Mouse (Mus musculus) hematopoietic stem cell, adult 5-6 weeks (primary cell): Measurements from ENCODE around the gene Trpv4. TPM values are rescaled to one million over a fixed set of nuclear protein-coding genes. Genes with fewer than 3 reads are reported as not detected.

Source experiments
- ATAC-seq, 2 experiments: fragments of 125-278 bp in 1 of 2; replicated peaks in 1 of 2; 2 replicates each; pipeline ENCODE4 v1.8.0; 2016 to 2017; ENCODE audit warnings: inconsistent platforms in 2 of 2, mild to moderate bottlenecking in 2 of 2, moderate number of reproducible peaks in 2 of 2, low read depth in 1 of 2, moderate TSS enrichment in 1 of 2; ENCODE audit not compliant: low FRiP score in 2 of 2, poor library complexity in 2 of 2, severe bottlenecking in 2 of 2, insufficient read depth in 1 of 2, low TSS enrichment in 1 of 2
- total RNA-seq: library from RNA; stranded (forward); fragments of 172-1452, 232-1000 nt; gene quantifications from 2 replicates; pipeline ENCODE4 v1.2.3, GENCODE M21; 2017

Gene Trpv4
- total RNA-seq, 1 experiment from 2014 or later, result 0.25 TPM

DNA sequence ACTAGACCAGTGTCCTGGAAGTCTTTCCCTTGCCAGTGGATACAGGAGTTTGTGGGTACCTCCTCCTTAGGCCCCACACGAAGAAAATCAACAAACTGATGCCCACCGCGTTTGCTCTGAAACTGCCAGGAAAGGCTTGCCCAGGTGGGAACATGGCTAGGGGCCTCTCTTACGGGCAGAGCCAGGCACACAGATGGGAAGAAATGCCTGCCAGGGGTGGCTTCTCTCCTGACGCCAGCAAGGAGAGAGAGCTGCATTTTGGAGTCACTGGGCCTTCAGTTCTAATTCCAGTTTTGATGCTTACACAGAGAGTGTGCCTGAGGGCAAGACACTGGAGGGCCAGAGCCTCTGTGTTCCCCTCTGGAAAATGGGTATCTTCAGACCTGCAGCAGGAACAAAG lies 12.3 kb downstream of the Trpv4 start:
- no peak for ATAC-seq

DNA sequence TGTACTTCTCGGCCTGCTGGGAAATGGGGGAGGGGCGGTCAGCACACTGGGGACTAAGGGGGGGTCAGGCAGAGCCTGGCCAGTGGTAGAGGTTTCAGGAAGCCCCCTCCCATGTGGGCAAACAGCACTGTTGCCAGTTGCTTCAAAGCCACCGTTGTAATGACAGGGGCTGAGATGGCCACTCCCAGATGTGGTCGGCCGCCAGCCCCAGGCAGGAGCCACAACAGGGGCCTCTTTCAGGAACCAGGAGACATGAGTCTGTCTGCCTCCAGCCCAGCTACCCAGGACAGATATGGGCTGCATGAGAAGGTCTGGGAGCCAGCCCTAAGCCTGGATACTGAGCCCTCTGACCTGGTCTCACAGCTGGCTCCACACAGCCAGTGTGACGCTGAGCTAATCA lies 13.3 kb downstream of the Trpv4 start:
- no peak for ATAC-seq

DNA sequence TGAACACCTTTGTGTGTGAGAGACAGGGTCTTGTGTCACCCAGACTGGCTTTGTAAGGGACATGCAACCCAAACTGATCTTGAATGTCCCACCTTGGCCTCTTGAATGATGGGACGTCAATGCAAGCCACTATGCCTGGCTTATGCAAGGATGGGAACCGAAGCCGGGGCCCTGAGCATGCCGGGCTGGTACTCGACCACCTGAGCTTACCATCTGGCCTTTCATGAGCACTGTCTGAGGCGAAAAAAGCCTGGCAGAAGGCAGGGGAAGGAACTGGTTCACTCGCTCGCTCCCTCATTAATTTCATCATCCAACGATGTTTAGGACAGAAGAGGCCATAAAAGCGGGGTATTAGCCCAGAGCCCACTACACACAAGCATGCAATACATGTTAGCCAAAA lies 17.4 kb downstream of the Trpv4 start:
- no peak for ATAC-seq

DNA sequence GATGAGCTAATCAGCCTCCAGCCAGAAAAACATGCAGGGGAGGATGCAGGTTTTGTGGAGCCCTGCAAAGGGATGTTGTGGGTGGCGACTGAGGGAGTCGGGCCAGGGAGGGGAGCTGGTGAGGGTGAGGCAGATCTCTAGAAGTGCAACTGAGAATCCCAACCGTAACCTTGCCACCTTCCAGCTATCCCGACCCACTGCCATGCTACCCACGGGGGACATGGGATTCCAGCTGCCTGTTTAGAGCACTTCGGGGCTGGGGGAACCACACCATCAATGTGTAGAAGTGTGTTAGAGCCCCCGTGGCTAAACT lies 18.6 kb downstream of the Trpv4 start:
- ATAC-seq, result no peak

DNA sequence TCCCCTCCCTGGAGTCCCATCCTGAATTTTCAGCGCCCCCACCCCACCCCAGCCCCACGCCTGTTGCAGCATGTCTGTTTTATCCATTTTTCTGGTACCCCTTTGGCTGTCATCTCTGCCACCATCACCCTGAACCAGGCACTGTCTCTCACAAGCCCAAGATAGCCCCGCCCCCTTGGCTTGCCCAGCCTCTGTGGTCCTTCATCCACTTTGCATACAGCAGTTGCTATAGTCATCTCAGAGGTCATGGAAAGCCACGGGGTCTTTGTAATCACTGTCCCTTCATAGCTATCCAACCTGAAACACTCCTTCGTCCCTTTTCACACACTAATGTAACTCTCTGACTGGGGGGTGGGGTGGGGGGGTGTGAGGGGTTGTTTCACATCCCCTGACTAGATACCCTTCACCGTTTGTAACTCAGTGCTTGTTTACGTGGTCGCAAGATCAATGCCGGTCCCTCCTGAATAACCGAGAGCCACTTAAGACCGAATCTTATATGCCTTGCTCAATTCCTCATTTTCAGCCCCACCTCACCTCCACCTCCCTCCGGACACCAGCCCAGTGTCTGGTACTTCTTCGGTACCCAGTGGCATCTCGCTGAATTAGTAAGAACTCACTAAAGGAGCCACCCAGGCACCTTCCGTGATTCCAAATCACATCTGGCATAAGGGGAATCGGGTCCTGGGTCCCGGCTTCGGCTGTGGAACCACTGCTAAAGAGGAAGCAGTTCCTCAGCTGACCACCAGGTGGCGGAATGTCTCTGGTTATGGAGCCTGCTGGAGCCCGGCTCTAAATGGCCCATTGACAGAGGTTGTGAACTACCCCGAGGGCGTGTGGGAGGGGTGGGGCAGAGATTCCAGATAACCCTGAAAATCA lies 19.2 kb downstream of the Trpv4 start:
- peak; percentile 87 to 90 for ATAC-seq

DNA sequence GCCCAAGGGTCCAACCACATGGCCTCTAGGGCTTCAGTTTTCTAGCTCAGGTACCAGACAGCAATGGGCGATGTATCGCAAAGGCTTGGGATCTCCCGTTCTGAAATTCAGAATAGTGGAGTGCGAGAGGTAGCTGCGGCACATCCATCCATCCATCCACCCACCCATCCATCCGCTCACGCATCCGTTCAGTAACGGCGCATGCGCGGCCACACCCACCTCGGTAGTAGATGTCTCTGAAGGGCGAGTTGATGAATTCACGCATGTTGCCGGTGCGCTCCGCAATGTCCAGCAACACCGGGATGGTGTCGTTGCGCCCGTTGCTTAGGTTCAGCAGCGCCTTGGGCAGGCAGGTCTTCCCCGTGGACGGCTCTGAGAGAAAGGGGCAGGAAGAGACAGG lies 22.1 kb downstream of the Trpv4 start:
- ATAC-seq, result no peak

DNA sequence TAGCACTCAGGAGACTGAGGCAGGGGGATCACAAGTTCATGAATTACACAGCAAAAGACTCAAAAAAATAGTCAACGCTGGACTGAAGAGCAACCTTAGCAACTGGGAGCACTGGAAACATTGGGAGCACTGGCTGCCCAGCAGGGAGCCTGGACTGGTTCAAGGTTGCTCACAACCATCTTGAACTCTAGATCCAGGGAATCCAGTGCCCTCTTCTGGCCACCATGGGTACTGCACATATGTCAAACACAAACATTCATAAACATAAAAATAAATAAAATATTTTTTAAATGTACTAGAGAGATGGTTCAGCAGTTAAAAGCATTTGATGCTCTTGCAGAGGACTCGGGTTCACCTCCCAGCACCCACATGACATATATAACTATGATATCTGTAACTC lies 26.9 kb downstream of the Trpv4 start:
- no peak for ATAC-seq

DNA sequence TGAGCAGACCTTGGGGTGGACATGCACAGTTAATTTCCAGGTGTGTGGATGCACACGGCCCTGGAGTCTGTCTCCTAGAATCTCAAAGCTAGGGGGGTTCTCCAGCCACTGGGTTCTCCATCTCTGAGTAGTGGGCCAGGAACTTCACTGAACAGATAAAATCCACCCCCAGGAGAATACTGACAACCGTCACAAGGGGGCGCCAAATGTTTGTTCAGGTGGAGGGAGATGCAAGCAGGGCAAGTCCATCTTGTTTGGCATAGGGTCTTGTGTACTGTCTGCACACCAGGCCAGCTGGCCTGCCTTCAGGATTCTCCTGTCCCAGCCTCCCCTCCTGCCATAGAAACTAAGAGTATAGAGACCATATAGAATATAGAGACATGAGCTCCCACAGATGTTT lies 32.6 kb downstream of the Trpv4 start:
- peak; percentile 41 to 46; a peak in 3 of 4 replicates for ATAC-seq

DNA sequence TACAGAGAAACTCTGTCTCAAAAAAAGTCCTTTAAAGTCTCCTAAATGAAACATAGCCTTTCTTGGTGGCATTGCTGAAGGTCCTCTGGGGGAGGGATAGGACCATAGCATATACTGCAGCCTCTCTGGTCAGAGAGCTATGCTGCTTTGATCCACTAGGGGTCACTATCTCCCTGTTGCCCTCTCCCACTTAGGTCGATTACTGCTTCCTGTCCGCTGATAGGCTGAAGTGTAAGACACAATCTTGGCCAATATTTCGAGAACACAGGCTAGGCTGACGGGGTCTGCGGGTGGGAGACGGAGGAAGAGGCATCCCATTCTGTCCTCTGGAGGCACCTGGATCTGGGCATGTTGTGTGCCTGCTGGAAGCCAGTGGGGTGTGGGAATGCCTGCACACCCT lies 37.9 kb downstream of the Trpv4 start:
- ATAC-seq, result peak; percentile 63 to 77

DNA sequence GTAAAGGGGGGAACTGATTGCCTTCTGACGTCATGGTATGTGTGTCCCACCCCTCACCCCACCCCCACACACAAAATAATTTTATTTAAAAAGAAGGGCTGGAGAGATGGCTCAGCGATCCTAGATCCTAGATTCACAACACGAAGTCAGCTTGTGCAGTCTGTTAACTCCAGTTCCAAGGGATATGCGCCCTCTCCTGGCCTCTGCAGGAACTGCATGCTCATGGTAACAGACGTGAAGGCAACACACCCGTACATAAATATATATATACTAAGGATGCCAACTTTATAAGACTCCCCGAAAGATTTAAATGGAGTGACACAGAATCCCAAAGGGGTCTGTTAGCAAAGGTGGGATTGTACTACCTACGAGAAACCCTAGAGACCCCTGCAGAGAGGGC lies 39.4 kb downstream of the Trpv4 start:
- peak; percentile 43 to 52; a peak in 1 of 4 replicates for ATAC-seq

DNA sequence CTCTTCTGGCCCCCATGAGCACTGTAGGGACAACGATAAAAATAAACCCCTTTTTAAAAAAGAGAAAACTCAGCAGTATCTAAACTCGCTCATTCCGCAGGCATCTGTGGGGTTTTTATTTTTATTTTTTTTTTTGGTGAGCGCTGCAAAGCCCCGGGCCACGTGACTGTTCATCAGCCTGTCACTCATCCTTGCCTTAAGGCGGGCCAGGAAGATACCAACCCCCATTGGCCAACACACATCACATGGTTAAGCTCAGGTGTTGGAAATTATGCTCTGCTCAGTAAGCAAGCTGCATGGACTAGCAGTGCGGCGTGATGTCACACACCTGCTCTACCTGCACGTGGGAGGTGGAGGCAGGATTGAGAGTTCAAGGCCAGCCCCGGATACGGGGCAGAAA lies 40.4 kb downstream of the Trpv4 start:
- no peak for ATAC-seq

DNA sequence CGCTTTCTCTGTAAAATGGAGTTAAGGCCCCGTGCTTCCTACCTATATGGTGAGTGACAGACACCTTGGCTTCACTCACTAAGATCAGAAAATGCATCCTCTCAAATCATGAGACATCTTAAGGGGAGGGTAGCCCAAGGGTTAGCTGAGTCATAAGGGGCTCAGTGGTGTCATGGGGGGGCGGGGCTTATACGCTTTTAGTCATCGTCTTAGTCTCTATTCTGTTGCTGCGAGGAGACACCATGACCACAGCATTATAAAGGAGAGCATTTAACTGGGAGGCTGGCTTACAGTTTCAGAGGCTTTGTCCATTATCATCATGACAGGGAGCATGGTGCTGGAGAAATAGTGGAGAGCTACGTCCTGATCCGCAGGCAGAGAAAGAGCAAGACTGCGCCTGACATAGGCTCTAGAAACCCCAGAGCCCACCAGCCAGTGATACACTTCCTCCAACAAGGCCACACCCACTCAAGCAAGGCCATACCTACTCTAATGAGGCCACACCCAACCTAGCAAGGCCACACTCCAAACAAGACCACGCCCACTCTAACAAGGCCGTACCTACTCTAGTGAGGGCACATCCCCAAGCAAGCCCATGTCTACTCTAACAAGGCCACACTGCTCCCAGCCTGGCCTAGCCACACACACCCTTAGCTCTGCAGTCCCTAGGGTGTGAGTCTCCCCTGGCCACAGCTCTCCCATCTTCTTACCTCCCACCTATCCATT lies 41.7 kb downstream of the Trpv4 start:
- no peak for ATAC-seq

DNA sequence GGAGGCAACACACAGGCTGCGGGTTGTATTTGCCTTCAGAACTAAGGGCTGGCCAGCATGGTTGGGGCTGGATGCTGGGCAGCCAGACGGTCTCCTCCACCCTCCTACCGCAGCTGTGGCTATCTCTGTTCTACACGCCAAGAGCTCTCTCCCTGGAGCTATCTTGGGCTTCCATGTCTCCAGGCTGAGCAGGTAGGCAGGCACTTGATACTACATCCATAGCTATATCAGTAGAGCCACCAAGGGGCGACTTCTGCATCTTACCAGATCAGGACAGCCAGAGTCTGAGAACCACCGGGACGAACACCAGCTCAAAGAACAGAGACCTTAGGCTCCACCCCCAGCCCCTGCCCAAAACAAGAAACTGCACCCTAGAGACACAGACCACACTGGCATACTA lies 43.4 kb downstream of the Trpv4 start:
- ATAC-seq, result no peak

DNA sequence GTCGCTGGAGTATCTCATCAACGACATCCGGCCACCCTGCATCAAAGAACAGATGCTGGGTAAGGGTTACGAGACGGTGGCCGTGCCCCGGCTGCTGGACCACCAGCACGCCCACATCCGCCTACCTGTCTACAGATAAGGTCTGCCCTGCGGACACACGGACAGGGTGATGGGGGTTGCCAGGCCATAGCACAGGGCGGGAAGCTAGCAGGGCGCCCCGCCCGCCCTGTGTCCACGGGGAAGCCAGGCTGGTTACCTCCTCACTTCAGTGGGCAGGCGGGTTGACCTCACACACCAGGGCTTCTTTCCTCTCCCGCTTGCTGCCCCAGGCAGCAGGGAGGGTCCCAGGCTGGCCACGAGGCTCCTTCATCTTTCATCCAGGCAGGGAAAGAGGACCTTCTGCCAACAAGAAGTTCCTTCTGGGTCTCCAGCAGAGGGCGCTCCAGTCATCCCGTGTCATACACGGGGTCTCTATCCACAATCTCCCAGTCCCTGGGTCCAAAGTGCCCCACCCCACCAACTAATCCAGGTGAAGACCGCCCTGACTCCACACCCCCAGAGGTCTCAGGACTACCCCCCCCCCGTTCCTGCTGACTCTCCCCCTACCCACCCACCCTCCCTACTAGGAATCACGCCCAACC lies 46.1 kb downstream of the Trpv4 start:
- ATAC-seq, result no peak

DNA sequence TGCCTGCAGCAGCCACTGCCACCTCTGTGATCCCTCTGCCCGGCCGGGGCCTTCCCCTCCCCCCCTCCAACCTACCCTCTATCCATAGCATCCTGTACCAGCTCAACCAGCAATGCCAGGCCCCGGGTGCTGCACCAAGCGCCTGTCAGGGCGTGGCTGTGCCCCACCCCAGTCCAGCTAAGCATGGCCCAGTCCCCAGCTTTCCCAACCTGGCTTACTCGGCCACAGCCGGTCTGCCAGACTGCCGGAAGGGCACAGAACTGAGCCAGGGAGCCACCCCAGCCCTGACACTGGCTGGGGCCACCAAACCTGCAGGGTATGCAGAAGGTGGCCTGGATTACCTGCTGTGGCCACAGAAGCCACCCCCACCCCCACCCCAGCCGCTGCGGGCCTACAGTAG lies 47.0 kb downstream of the Trpv4 start:
- no peak for ATAC-seq

DNA sequence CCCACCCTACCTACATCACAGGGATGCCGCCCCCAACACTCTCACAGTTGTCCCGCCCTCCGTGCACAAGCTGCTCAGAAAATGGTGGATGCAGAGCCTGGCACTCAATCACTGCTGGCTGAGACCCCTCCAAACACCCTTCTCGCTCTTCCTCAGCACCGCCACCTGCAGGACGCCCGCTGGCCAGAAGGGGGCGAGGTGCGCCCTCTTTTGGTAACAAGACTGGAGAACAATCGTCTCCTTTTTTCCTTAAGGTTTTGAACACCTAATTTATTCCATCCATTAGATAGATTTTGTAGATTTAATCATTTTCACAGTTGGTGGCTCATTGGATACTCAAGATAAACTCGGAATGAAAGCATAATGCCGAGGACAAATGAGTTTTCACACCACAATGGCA lies 49.7 kb downstream of the Trpv4 start:
- peak; percentile 36 to 57; a peak in 2 of 4 replicates for ATAC-seq

DNA sequence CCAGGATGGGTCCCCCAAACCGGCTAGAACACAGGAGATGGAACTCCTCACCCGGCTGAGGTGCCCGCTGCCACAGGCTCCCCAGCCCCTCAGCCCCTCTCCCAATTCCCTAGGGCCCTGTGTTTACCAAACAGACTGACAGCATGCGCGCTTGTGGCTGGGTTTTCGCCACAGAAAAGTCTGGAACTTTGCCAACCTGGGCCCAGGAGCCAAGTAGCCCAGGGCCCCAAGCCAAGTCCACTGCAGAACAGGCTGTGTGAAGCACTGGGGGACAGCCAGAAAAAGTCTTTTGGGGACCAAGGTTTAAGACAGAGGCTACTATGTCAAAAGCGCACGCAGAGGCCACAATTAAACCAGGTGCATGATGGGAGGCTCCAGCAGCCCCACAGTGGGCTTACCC lies 50.6 kb downstream of the Trpv4 start:
- no peak for ATAC-seq

DNA sequence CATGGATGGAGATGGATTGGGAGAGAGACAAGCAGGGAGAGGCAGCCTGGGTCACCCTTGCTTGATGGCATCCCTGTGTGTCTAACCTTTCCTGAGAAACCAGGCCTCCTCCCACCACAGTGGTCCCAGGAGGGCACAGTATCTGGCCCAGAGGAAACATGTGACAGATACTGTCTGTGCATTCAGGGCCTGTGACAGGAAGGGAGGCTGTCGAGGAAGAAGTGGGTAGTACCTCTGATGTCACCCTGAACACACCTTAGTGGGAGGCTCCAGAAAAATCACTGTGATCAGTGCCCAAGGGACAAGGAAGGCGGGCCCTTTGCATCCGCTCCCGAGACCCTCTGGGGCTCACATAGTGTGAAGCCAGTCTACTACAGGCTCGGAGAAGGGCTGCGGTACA lies 52.2 kb downstream of the Trpv4 start:
- no peak for ATAC-seq
